Mouse (Mus musculus): ENCODE measurements around the gene Eif3i. TPM values are rescaled to one million over a fixed set of nuclear protein-coding genes. Genes with fewer than 3 reads are reported as not detected.

The Eif3i gene
- polyA plus RNA-seq, 1 experiment from 2014 or later, result 270 TPM

- H3K36me3 ChIP-seq, result no peaks in the 10 kb centered on the region
- H3K4me2 ChIP-seq (replicated peaks), result no peak overlapping the region
- no peak overlapping the region for H3K27ac ChIP-seq
- no peak for ATAC-seq
- no peaks in the 10 kb centered on the region for H3K27me3 ChIP-seq (replicated peaks)
- 91% methylated on average over 3 of the region's 3 CpGs for WGBS
- H3K9ac ChIP-seq, result no peak overlapping the region
- H3K4me1 ChIP-seq (replicated peaks), result peaks cover 9% of the 10 kb centered on the region
- H3K9me3 ChIP-seq, result no peaks in the 10 kb centered on the region
- no peak overlapping the region for H3K4me3 ChIP-seq (replicated peaks)
Measured at GRCm38 (mm10) chr4:129616631-129617030, 16.2 kb upstream of the Eif3i start.

GRCm38 (mm10) chr4:129615801-129616290 lies 15.4 kb upstream of the Eif3i start:
- no peak overlapping the region for H3K4me3 ChIP-seq (replicated peaks)
- no peaks in the 10 kb centered on the region for H3K36me3 ChIP-seq
- no peak for ATAC-seq
- no peaks in the 10 kb centered on the region for H3K27me3 ChIP-seq (replicated peaks)
- H3K9ac ChIP-seq, result no peak overlapping the region
- H3K4me1 ChIP-seq (replicated peaks), result peaks cover 5% of the 10 kb centered on the region; the same call in 1 of the 2 replicates
- no peak overlapping the region for H3K4me2 ChIP-seq (replicated peaks)
- no peak overlapping the region for H3K27ac ChIP-seq
- WGBS, result 83% methylated on average over 9 of the region's 9 CpGs
- no peaks in the 10 kb centered on the region for H3K9me3 ChIP-seq

- Histone ChIP-seq H3K36me3 (no peaks in the 10 kb centered on the region), H3K4me3 (replicated peaks) (no peak within 1 kb of the TSS), H3K9me3 (no peaks in the 10 kb centered on the region), H3K9ac (no peak within 1 kb of the TSS), H3K4me2 (replicated peaks) (no peak within 1 kb of the TSS), H3K27me3 (replicated peaks) (no peaks in the 10 kb centered on the region), H3K4me1 (replicated peaks) (peaks cover 5% of the 10 kb centered on the region; the same call in 1 of the 2 replicates), H3K27ac (no peak within 1 kb of the TSS)
- no peak for ATAC-seq
- 77% methylated on average over 6 of the region's 6 CpGs for WGBS
Measured at GRCm38 (mm10) chr4:129614093-129614492, 13.6 kb upstream of the Eif3i start, which contains the start of gene Dcdc2b. Dcdc2b (minus strand) TSS chr4:129614257.

- Histone ChIP-seq H3K9ac (no peak overlapping the region), H3K4me1 (replicated peaks) (no peaks in the 10 kb centered on the region), H3K4me2 (replicated peaks) (no peak overlapping the region), H3K4me3 (replicated peaks) (no peak overlapping the region), H3K9me3 (no peaks in the 10 kb centered on the region), H3K27ac (no peak overlapping the region), H3K27me3 (replicated peaks) (no peaks in the 10 kb centered on the region), H3K36me3 (peaks cover 7% of the 10 kb centered on the region; the same call in 1 of the 2 replicates)
- 49% methylated on average over 3 of the region's 4 CpGs for WGBS
- ATAC-seq, result no peak
Measured at GRCm38 (mm10) chr4:129610472-129610871, 10.0 kb upstream of the Eif3i start.

GRCm38 (mm10) chr4:129610026-129610425 lies 9.6 kb upstream of the Eif3i start:
- Histone ChIP-seq H3K27ac (no peak overlapping the region), H3K4me2 (replicated peaks) (no peak overlapping the region), H3K9ac (no peak overlapping the region), H3K9me3 (no peaks in the 10 kb centered on the region), H3K36me3 (peaks cover 7% of the 10 kb centered on the region; the same call in 1 of the 2 replicates), H3K27me3 (replicated peaks) (no peaks in the 10 kb centered on the region), H3K4me3 (replicated peaks) (no peak overlapping the region), H3K4me1 (replicated peaks) (no peaks in the 10 kb centered on the region)
- no peak for ATAC-seq
- WGBS, result 74% methylated on average over 4 of the region's 4 CpGs

GRCm38 (mm10) chr4:129609139-129609631 lies 8.7 kb upstream of the Eif3i start:
- no peak; the same call in 1 of the 2 replicates for ATAC-seq
- Histone ChIP-seq H3K9me3 (no peaks in the 10 kb centered on the region), H3K27me3 (replicated peaks) (no peaks in the 10 kb centered on the region), H3K36me3 (peaks cover 7% of the 10 kb centered on the region), H3K9ac (no peak overlapping the region), H3K4me1 (replicated peaks) (no peaks in the 10 kb centered on the region), H3K4me3 (replicated peaks) (no peak overlapping the region), H3K4me2 (replicated peaks) (no peak overlapping the region), H3K27ac (no peak overlapping the region)
- 82% methylated on average over 12 of the region's 12 CpGs for WGBS

GRCm38 (mm10) chr4:129608426-129609025 lies 8.1 kb upstream of the Eif3i start:
- no peak overlapping the region for H3K9ac ChIP-seq
- no peak overlapping the region; the same call in 1 of the 2 replicates for H3K27ac ChIP-seq
- 34% methylated on average over 7 of the region's 7 CpGs for WGBS
- H3K36me3 ChIP-seq, result peaks cover 7% of the 10 kb centered on the region
- H3K4me2 ChIP-seq (replicated peaks), result no peak overlapping the region
- no peaks in the 10 kb centered on the region for H3K27me3 ChIP-seq (replicated peaks)
- ATAC-seq, result peak; percentile 92
- H3K9me3 ChIP-seq, result no peaks in the 10 kb centered on the region
- H3K4me3 ChIP-seq (replicated peaks), result no peak overlapping the region
- no peaks in the 10 kb centered on the region for H3K4me1 ChIP-seq (replicated peaks)

GRCm38 (mm10) chr4:129588865-129589264 lies 11.6 kb downstream of the Eif3i start:
- no peak for ATAC-seq
- H3K4me2 ChIP-seq (replicated peaks), result no peak overlapping the region
- H3K36me3 ChIP-seq, result peaks cover 23% of the 10 kb centered on the region
- H3K27me3 ChIP-seq (replicated peaks), result no peaks in the 10 kb centered on the region
- 60% methylated on average over 4 of the region's 4 CpGs for WGBS
- no peak overlapping the region for H3K9ac ChIP-seq
- H3K27ac ChIP-seq, result no peak overlapping the region
- no peaks in the 10 kb centered on the region for H3K9me3 ChIP-seq
- no peak overlapping the region for H3K4me3 ChIP-seq (replicated peaks)
- peaks cover 5% of the 10 kb centered on the region; the same call in 1 of the 2 replicates for H3K4me1 ChIP-seq (replicated peaks)

GRCm38 (mm10) chr4:129586943-129587342 lies 13.5 kb downstream of the Eif3i start:
- Histone ChIP-seq H3K4me2 (replicated peaks) (no peak overlapping the region), H3K27me3 (replicated peaks) (no peaks in the 10 kb centered on the region), H3K4me1 (replicated peaks) (peaks cover 5% of the 10 kb centered on the region; the same call in 1 of the 2 replicates), H3K36me3 (peaks cover 8% of the 10 kb centered on the region), H3K27ac (no peak overlapping the region), H3K4me3 (replicated peaks) (no peak overlapping the region), H3K9me3 (no peaks in the 10 kb centered on the region), H3K9ac (no peak overlapping the region)
- WGBS, result 48% methylated on average over 1 of the region's 1 CpGs
- ATAC-seq, result no peak

GRCm38 (mm10) chr4:129585773-129586172 lies 14.7 kb downstream of the Eif3i start:
- H3K27me3 ChIP-seq (replicated peaks), result no peaks in the 10 kb centered on the region
- no peak overlapping the region for H3K27ac ChIP-seq
- 0 out of 2 replicates have a peak overlapping the region, but pooled peaks have one; percentile 39 for H3K9ac ChIP-seq
- peak; percentile 1; the same call in 1 of the 2 replicates for ATAC-seq
- H3K4me2 ChIP-seq (replicated peaks), result peak overlapping the region; percentile 85
- H3K4me1 ChIP-seq (replicated peaks), result peaks cover 5% of the 10 kb centered on the region; the same call in 1 of the 2 replicates
- H3K9me3 ChIP-seq, result no peaks in the 10 kb centered on the region
- no peaks in the 10 kb centered on the region for H3K36me3 ChIP-seq
- WGBS, result 80% methylated on average over 9 of the region's 9 CpGs
- no peak overlapping the region for H3K4me3 ChIP-seq (replicated peaks)

GRCm38 (mm10) chr4:129584884-129585608 lies 15.4 kb downstream of the Eif3i start:
- ATAC-seq, result peak; percentile 83
- Histone ChIP-seq H3K4me2 (replicated peaks) (peak overlapping the region; percentile 85), H3K9ac (peak overlapping the region; percentile 39), H3K9me3 (no peaks in the 10 kb centered on the region), H3K4me3 (replicated peaks) (peak overlapping the region; percentile 47), H3K36me3 (no peaks in the 10 kb centered on the region), H3K27ac (peak overlapping the region; percentile 68), H3K27me3 (replicated peaks) (no peaks in the 10 kb centered on the region), H3K4me1 (replicated peaks) (peaks cover 5% of the 10 kb centered on the region; the same call in 1 of the 2 replicates)
- 2% methylated on average over 36 of the region's 36 CpGs for WGBS

- Histone ChIP-seq H3K9me3 (no peaks in the 10 kb centered on the region), H3K27me3 (replicated peaks) (no peaks in the 10 kb centered on the region), H3K4me2 (replicated peaks) (peak overlapping the region; percentile 85), H3K27ac (no peak overlapping the region; the same call in 1 of the 2 replicates), H3K36me3 (no peaks in the 10 kb centered on the region), H3K4me3 (replicated peaks) (no peak overlapping the region; the same call in 1 of the 2 replicates), H3K4me1 (replicated peaks) (peaks cover 5% of the 10 kb centered on the region; the same call in 1 of the 2 replicates), H3K9ac (peak overlapping the region; percentile 39)
- ATAC-seq, result no peak
- 71% methylated on average over 1 of the region's 1 CpGs for WGBS
Measured at GRCm38 (mm10) chr4:129584370-129584769, 16.1 kb downstream of the Eif3i start.
